Mouse (Mus musculus) limb, embryonic 13.5 days (tissue): ENCODE data around the gene Kcnj8. TPM values are rescaled to one million over a fixed set of nuclear protein-coding genes. Genes with fewer than 3 reads are reported as not detected.

Experiments
- ATAC-seq: fragments of 200-750 bp; cut with Nextera tagmentation; 2 replicates; pipeline ENCODE4 v1.8.0; 2017; ENCODE audit warnings: low read depth, moderate number of reproducible peaks, moderate TSS enrichment; ENCODE audit not compliant: low FRiP score
- H3K27ac ChIP-seq: fragments of 300-500 bp; sonication (generic); 2 replicates; pipeline ENCODE4 v1.5.1; 2015; ENCODE audit warnings: inconsistent platforms, mild to moderate bottlenecking, moderate library complexity
- H3K27me3 ChIP-seq: fragments of 300-500 bp; sonication (generic); 2 replicates; pipeline ENCODE4 v1.6.1; 2015; ENCODE audit warnings: mild to moderate bottlenecking, inconsistent platforms
- H3K36me3 ChIP-seq: fragments of 300-500 bp; sonication (generic); 2 replicates; pipeline ENCODE4 v1.6.1; 2015; ENCODE audit warnings: inconsistent platforms, mild to moderate bottlenecking, moderate library complexity
- H3K4me1 ChIP-seq: fragments of 300-500 bp; sonication (generic); 2 replicates; pipeline ENCODE4 v1.6.1; 2015; ENCODE audit warnings: inconsistent platforms
- H3K4me2 ChIP-seq: fragments of 300-500 bp; sonication (generic); replicated peaks from 2 replicates; pipeline ENCODE4 v1.6.1; 2015; ENCODE audit warnings: inconsistent platforms, mild to moderate bottlenecking, moderate library complexity
- H3K4me3 ChIP-seq: fragments of 300-500 bp; sonication (generic); 2 replicates; pipeline ENCODE4 v1.5.1; 2015; ENCODE audit warnings: moderate library complexity, mild to moderate bottlenecking, inconsistent platforms
- H3K9ac ChIP-seq: fragments of 300-500 bp; sonication (generic); 2 replicates; pipeline ENCODE4 v1.6.1; 2015; ENCODE audit warnings: mild to moderate bottlenecking, inconsistent platforms
- H3K9me3 ChIP-seq: fragments of 300-500 bp; sonication (generic); 2 replicates; pipeline ENCODE4 v1.6.1; 2016; ENCODE audit warnings: inconsistent platforms
- WGBS: fragments of 180-500 bp; shearing (Covaris S2); methylation state at CpG from one replicate; pipeline ENCODE4 v1.1.7; 2015; 5-methylcytosine and 5-hydroxymethylcytosine counted together
- polyA plus RNA-seq: library from polyadenylated mRNA; unstranded; fragments of >200 nt; fragmentation: Nextera tagmentation; extraction: Ambion mirVana; gene quantifications from 2 replicates; pipeline ENCODE4 v1.2.1, GENCODE M21; 2015

Kcnj8 gene
- polyA plus RNA-seq, 1 experiment from 2014 or later = 5.9 TPM

DNA sequence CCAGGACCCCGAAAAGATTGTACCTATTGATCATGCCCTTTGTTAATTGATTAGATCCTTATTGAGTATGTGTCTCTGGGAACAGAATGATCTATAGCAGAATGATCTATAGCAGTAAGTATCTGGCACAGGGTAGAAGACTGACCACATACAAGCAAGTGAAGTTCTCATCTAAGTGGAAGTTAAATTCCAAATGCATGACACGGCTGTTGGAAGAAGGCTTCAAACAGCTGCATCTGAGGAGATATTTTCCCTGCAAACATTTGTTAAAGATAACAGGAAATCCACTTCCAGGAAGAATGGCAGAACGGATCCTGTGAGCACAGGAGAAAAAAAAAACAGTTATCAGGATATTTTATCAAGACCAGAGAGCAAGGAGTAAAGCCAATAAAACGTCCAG is 27.8 kb downstream of the Kcnj8 start:
- Histone ChIP-seq H3K4me1 (peaks cover 7% of the 10 kb centered on the region; the same call in 1 of the 2 replicates), H3K9ac (no peak overlapping the region), H3K27me3 (no peaks in the 10 kb centered on the region), H3K9me3 (no peaks in the 10 kb centered on the region), H3K4me3 (no peak overlapping the region), H3K4me2 (no peak overlapping the region), H3K36me3 (no peaks in the 10 kb centered on the region), H3K27ac (no peak overlapping the region)
- no peak for ATAC-seq
- 73% methylated on average over 4 of the region's 4 CpGs for WGBS

- H3K4me2 ChIP-seq = no peak overlapping the region
- H3K27me3 ChIP-seq = no peaks in the 10 kb centered on the region
- no peaks in the 10 kb centered on the region for H3K36me3 ChIP-seq
- H3K4me3 ChIP-seq = no peak overlapping the region
- no peak for ATAC-seq
- peaks cover 7% of the 10 kb centered on the region; the same call in 1 of the 2 replicates for H3K4me1 ChIP-seq
- 77% methylated on average over 6 of the region's 6 CpGs for WGBS
- no peak overlapping the region for H3K9ac ChIP-seq
- no peaks in the 10 kb centered on the region for H3K9me3 ChIP-seq
- no peak overlapping the region for H3K27ac ChIP-seq
Measured at GRCm38 (mm10) chr6:142542800-142543175, 28.6 kb downstream of the Kcnj8 start.

DNA sequence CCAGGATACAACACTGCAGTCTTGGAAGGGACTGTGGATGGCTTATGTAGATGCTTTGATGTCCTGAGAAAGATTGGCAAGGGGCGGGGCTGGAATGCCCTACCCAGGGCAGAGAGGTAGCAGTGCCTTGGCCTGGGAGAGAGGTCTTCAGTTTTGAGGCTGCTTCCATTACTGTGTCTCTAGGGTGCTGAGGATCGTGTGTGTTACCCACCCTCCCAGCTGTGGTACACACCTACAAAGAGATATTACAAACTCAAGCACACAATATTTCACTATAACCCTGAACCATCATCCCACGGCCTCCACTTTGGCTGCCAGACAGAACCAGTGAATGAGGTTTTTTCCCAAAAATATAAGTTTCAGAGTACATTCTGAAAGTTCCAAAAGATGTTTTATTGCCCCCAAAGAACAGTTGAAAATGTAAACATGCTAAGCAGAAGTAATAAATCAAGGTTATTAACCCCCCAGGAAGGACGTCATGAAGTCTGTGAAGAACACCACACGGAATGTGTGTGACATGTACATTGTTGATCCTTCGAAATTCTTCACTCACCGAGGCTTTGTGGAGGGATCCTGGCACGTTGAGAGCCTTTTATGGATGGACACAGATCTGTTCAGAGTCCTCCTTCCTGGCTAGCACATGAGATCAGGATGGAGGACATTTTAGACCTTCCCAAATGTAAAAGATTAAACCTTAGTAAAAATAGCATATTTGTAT is 29.2 kb downstream of the Kcnj8 start:
- H3K27ac ChIP-seq = no peak overlapping the region
- no peak overlapping the region for H3K4me3 ChIP-seq
- H3K4me1 ChIP-seq = peaks cover 7% of the 10 kb centered on the region; the same call in 1 of the 2 replicates
- H3K27me3 ChIP-seq = no peaks in the 10 kb centered on the region
- H3K9ac ChIP-seq = no peak overlapping the region
- 66% methylated on average over 8 of the region's 8 CpGs for WGBS
- no peak for ATAC-seq
- no peaks in the 10 kb centered on the region for H3K36me3 ChIP-seq
- no peak overlapping the region for H3K4me2 ChIP-seq
- no peaks in the 10 kb centered on the region for H3K9me3 ChIP-seq

DNA sequence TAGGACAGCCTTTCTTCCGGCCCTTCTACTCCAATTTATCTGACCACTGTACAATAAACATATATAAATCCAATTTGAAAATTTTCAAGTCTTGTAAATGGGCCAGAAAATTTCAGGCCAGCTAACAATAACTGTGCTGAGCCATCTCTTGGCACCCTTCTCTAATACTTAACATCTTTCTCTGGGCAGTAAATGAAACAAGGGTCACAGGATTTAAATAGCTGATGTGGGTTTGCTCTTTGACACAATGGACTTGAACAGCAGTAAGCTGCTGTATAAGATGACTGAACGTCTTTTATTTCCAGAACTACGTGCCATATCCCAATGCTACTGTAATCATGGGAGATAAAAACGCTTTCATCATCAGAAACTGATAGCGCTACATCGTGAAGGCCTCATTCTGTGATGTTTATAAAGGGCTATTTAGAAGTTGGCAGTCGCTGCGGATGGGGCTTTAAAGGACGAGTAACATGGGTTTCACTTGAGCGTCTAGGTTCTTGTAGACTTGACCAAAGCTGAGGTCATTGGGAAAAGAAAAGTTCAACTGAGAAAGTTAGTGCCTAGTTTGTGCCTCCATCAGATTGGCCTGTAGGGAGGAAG is 30.8 kb downstream of the Kcnj8 start:
- WGBS = 90% methylated on average over 10 of the region's 10 CpGs
- Histone ChIP-seq H3K4me1 (peaks cover 7% of the 10 kb centered on the region; the same call in 1 of the 2 replicates), H3K4me3 (no peak overlapping the region), H3K9me3 (no peaks in the 10 kb centered on the region), H3K27me3 (no peaks in the 10 kb centered on the region), H3K27ac (no peak overlapping the region), H3K9ac (no peak overlapping the region), H3K4me2 (no peak overlapping the region), H3K36me3 (no peaks in the 10 kb centered on the region)
- no peak for ATAC-seq

DNA sequence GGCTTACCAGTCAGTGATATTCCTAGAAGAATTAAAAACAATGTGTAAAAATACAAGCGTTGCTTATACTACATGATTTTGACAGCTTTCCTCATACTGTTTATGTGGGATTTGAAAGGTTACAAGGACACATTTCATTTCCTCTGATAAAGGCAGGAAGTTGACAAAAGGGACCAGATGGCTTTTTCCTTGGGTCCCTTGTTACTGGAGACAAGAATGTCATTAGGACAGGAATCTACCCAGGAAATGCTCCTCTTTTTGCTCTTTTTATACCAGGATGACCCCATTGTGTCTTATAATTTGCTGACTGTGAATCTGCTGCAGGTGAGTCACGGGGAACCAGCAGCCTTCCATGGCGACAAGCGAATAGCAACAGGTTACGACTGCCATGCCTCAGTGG is 31.3 kb downstream of the Kcnj8 start:
- H3K9ac ChIP-seq = no peak overlapping the region
- no peaks in the 10 kb centered on the region for H3K36me3 ChIP-seq
- no peak overlapping the region for H3K4me3 ChIP-seq
- H3K4me2 ChIP-seq = no peak overlapping the region
- WGBS = 83% methylated on average over 5 of the region's 5 CpGs
- no peaks in the 10 kb centered on the region for H3K9me3 ChIP-seq
- no peak for ATAC-seq
- peaks cover 5% of the 10 kb centered on the region; the same call in 1 of the 2 replicates for H3K4me1 ChIP-seq
- no peaks in the 10 kb centered on the region for H3K27me3 ChIP-seq
- no peak overlapping the region for H3K27ac ChIP-seq

- WGBS = 84% methylated on average over 17 of the region's 17 CpGs
- no peak overlapping the region for H3K4me2 ChIP-seq
- no peak for ATAC-seq
- H3K27me3 ChIP-seq = no peaks in the 10 kb centered on the region
- no peaks in the 10 kb centered on the region for H3K36me3 ChIP-seq
- H3K9ac ChIP-seq = no peak overlapping the region
- no peak overlapping the region for H3K4me3 ChIP-seq
- H3K9me3 ChIP-seq = no peaks in the 10 kb centered on the region
- H3K27ac ChIP-seq = no peak overlapping the region
- H3K4me1 ChIP-seq = no peaks in the 10 kb centered on the region
Measured at GRCm38 (mm10) chr6:142538503-142538902, 32.9 kb downstream of the Kcnj8 start.

DNA sequence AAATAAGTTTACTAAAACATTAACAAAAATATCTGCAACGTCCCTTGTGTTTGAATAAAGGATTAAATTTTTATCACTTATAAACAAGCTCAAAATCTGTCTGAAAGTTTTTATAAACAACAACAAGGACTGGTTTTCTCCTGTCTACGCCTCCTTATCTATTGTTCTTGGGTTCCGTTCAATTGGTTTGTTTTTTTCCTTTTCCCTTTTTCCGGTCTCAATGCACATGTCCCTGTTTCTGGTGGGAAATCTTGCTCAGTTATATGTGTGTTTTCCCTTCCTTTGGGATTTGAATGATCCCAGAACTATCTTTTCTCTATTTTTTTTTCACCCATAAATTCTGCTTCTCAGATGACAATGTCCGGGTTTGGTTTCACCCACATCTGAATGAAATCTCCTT is 38.0 kb downstream of the Kcnj8 start:
- WGBS = 82% methylated on average over 5 of the region's 5 CpGs

DNA sequence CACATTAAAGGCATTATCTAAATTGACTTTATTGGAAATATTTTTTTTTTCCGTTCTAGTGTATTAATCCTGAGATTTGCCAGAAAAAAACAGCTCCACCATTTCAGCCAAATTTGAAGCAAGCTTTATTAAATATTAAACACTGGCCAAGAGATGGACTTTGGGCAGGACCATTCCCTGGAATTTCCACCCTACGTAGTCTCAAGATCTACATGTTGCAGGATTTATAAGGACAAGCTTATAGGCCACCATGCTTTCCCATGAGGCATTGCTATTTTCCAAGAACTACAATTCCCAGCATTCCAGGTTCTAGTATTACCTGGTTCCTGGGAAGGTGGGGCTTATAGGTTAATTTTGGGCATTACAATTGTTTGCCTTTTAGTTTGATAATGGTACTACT is 38.7 kb downstream of the Kcnj8 start:
- Histone ChIP-seq H3K4me3 (no peak overlapping the region), H3K27me3 (no peaks in the 10 kb centered on the region), H3K36me3 (no peaks in the 10 kb centered on the region), H3K4me2 (no peak overlapping the region), H3K9ac (no peak overlapping the region), H3K27ac (no peak overlapping the region), H3K4me1 (0 out of 2 replicates have a peak, but pooled peaks cover 5% of the 10 kb centered on the region), H3K9me3 (no peaks in the 10 kb centered on the region)
- WGBS = 91% methylated on average over 2 of the region's 2 CpGs
- ATAC-seq = no peak

More for the DNA sequence above, 38.0 kb downstream of the Kcnj8 start:
- Histone ChIP-seq H3K9me3 (no peaks in the 10 kb centered on the region), H3K27ac (no peak overlapping the region), H3K4me2 (no peak overlapping the region), H3K4me3 (no peak overlapping the region), H3K4me1 (no peaks in the 10 kb centered on the region), H3K27me3 (no peaks in the 10 kb centered on the region), H3K9ac (no peak overlapping the region), H3K36me3 (no peaks in the 10 kb centered on the region)
- no peak for ATAC-seq

- H3K27me3 ChIP-seq = no peaks in the 10 kb centered on the region
- no peak overlapping the region for H3K9ac ChIP-seq
- no peak overlapping the region for H3K4me2 ChIP-seq
- H3K9me3 ChIP-seq = no peaks in the 10 kb centered on the region
- WGBS = 93% methylated on average over 17 of the region's 17 CpGs
- no peaks in the 10 kb centered on the region for H3K36me3 ChIP-seq
- 0 out of 2 replicates have a peak, but pooled peaks cover 5% of the 10 kb centered on the region for H3K4me1 ChIP-seq
- H3K27ac ChIP-seq = no peak overlapping the region
- H3K4me3 ChIP-seq = no peak overlapping the region
- no peak for ATAC-seq
Measured at GRCm38 (mm10) chr6:142532141-142532540, 39.3 kb downstream of the Kcnj8 start.

DNA sequence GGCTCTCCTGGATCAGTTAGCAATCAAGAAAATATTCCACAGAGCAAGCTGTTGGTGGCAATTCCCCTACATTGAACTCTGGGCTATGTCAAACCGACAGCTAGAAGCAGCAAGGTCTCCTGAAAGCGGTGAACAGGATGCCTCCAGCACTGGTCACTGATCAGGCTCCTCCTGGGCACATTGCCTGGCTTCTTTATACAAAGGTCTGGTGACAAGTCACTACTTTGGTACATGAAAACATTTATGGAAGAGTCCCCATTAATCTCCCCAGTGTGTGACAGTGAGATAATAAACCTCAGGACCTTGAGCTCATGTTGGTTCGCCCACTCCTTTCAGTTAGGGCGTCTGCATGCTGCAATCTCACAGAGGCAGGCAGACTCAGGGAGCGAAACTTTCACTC is 41.0 kb downstream of the Kcnj8 start:
- H3K4me3 ChIP-seq = no peak overlapping the region
- WGBS = 79% methylated on average over 5 of the region's 5 CpGs

GRCm38 (mm10) chr6:142529680-142530079 is 41.7 kb downstream of the Kcnj8 start:
- no peak overlapping the region for H3K27ac ChIP-seq
- no peak overlapping the region for H3K4me3 ChIP-seq
- ATAC-seq = no peak
- H3K4me1 ChIP-seq = 0 out of 2 replicates have a peak, but pooled peaks cover 5% of the 10 kb centered on the region
- no peak overlapping the region for H3K4me2 ChIP-seq
- H3K9ac ChIP-seq = no peak overlapping the region
- 78% methylated on average over 8 of the region's 8 CpGs for whole genome bisulfite sequencing
- H3K9me3 ChIP-seq = no peaks in the 10 kb centered on the region
- no peaks in the 10 kb centered on the region for H3K36me3 ChIP-seq
- no peaks in the 10 kb centered on the region for H3K27me3 ChIP-seq

More for the DNA sequence above, 41.0 kb downstream of the Kcnj8 start:
- H3K36me3 ChIP-seq = no peaks in the 10 kb centered on the region
- no peak for ATAC-seq
- H3K9me3 ChIP-seq = no peaks in the 10 kb centered on the region
- no peak overlapping the region for H3K9ac ChIP-seq
- H3K4me2 ChIP-seq = no peak overlapping the region
- 0 out of 2 replicates have a peak, but pooled peaks cover 5% of the 10 kb centered on the region for H3K4me1 ChIP-seq
- H3K27me3 ChIP-seq = no peaks in the 10 kb centered on the region
- no peak overlapping the region for H3K27ac ChIP-seq

- Histone ChIP-seq H3K4me2 (no peak overlapping the region), H3K9me3 (no peaks in the 10 kb centered on the region), H3K27me3 (no peaks in the 10 kb centered on the region), H3K9ac (no peak overlapping the region), H3K36me3 (no peaks in the 10 kb centered on the region), H3K4me1 (0 out of 2 replicates have a peak, but pooled peaks cover 5% of the 10 kb centered on the region), H3K4me3 (no peak overlapping the region), H3K27ac (no peak overlapping the region)
- no peak for ATAC-seq
- WGBS = 34% methylated on average over 1 of the region's 1 CpGs
Measured at GRCm38 (mm10) chr6:142527931-142528562, 43.4 kb downstream of the Kcnj8 start.
